Mouse (Mus musculus): ENCODE measurements around the gene Slx4ip.

DNA sequence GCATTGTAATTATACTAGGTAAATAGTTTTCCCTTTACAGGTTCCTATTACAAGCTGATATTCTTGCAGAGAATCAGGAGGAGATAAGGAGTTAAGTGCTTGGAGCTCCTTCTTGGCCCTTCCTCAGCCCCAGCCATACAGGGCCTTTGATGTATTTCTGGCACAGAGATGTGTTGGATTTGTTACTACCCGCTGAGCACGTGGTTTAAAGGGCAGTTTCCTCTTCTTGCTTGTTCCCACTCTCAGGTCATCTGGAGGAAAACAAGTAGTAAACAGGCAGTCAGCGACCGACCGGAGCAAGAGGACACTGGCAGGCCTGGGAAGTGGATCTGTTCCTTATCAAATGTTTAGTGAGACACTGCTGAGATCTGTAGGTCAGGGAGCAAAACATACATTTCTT, 56.9 kb downstream of the Slx4ip start:
- TF ChIP-seq CTCF (IDR thresholded peaks at IDR 0.05; ENCODE audit: extremely low read depth, insufficient read depth, insufficient read length, insufficient replicate concordance) (no peak), POLR2A (IDR thresholded peaks at IDR 0.05; ENCODE audit: low read depth, low read length) (no peak)
